Mouse (Mus musculus): ENCODE data around the gene Ncapd2.

DNA sequence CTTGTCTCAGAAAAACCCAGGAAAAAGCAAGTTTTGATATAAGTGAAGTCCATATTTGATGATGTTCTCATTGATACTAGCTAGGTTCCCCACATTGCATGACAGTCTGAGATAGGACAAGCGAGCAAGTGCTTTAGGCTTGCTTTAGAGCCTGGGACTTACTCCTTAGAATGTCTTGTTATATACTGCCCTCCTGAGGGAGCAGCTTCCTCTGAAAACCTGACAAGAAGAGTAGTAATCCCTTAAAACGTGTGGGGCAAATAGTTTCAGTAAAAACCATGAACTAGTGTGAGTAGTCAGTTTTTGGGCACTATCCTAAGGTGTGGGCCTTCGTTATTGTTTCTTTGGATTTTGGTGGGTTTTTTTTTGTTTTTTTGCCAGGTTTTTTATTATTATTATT lies 48.4 kb downstream of the Ncapd2 start:
- TF ChIP-seq EP300 (IDR thresholded peaks at IDR 0.05; ENCODE audit: low read depth) (no peak), CTCF (IDR thresholded peaks at IDR 0.05; ENCODE audit: low read depth) (no peak)

All from heart, postnatal 0 days (tissue).